Mouse (Mus musculus): ENCODE measurements around the gene Slc22a23. TPM values are rescaled to one million over a fixed set of nuclear protein-coding genes. Genes with fewer than 3 reads are reported as not detected.
A peak's percentile ranks its signal among the peaks of the same experiment; 100 is the strongest.

The Slc22a23 gene
- polyA plus RNA-seq, 1 experiment from 2014 or later, result 5.5 TPM

DNA sequence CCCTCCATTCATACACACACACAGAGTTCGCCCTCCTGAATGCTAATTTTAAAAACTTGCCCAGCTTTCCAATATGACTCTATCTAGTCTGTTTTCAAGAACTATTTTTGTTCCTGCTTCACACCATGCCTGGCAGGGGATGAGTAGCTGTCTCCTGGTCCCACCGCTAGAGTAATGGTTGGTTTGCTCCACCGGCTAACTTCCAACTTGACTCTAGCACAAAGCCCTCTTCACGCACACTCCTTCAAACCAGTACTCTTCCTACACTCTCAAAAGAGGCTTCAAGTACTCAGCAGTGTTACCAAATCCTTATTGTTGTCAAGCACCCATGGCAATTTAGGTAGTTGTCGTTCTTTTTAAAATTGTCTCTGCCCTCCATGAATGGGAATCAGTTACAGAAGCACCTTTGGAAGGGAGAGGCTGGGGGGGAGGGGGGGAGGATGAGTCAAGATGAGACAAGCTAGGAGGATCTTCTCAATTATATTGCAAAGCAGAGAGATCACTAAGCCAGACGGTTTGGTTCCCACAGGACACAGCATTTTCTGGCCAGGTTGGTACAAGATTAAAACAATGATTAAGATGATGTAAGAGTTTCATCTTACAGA is 2.6 kb downstream of the Slc22a23 start:
- Histone ChIP-seq H3K27ac (replicated peaks) (peak overlapping the region; percentile 0; the same call in 1 of the 2 replicates), H3K4me1 (peaks cover 48% of the 10 kb centered on the region), H3K9ac (peak overlapping the region; percentile 95), H3K9me3 (no peaks in the 10 kb centered on the region), H3K36me3 (no peaks in the 10 kb centered on the region), H3K4me2 (peak overlapping the region; percentile 99), H3K4me3 (peak overlapping the region; percentile 85), H3K27me3 (replicated peaks) (peaks cover 18% of the 10 kb centered on the region; the same call in 1 of the 2 replicates)
- ATAC-seq (ENCODE audit: extremely low read depth, insufficient number of reproducible peaks, low FRiP score, low TSS enrichment), result no peak
- 62% methylated on average over 6 of the region's 6 CpGs for WGBS

- no peak overlapping the region for H3K27ac ChIP-seq (replicated peaks)
- peak overlapping the region; percentile 39 for H3K4me2 ChIP-seq
- H3K4me3 ChIP-seq, result no peak overlapping the region
- H3K9ac ChIP-seq, result no peak overlapping the region
- no peak for ATAC-seq (ENCODE audit: extremely low read depth, insufficient number of reproducible peaks, low FRiP score, low TSS enrichment)
- peaks cover 4% of the 10 kb centered on the region; the same call in 1 of the 2 replicates for H3K27me3 ChIP-seq (replicated peaks)
- H3K9me3 ChIP-seq, result no peaks in the 10 kb centered on the region
- no peaks in the 10 kb centered on the region for H3K36me3 ChIP-seq
- WGBS, result 85% methylated on average over 1 of the region's 1 CpGs
- peaks cover 32% of the 10 kb centered on the region for H3K4me1 ChIP-seq
Measured at GRCm38 (mm10) chr13:34336895-34337294, 8.1 kb downstream of the Slc22a23 start.

- Histone ChIP-seq H3K4me3 (no peak overlapping the region), H3K4me1 (peaks cover 44% of the 10 kb centered on the region), H3K9me3 (no peaks in the 10 kb centered on the region), H3K9ac (no peak overlapping the region), H3K36me3 (no peaks in the 10 kb centered on the region), H3K4me2 (peak overlapping the region; percentile 39), H3K27me3 (replicated peaks) (no peaks in the 10 kb centered on the region), H3K27ac (replicated peaks) (no peak overlapping the region; the same call in 1 of the 2 replicates)
- ATAC-seq (ENCODE audit: extremely low read depth, insufficient number of reproducible peaks, low FRiP score, low TSS enrichment), result no peak
- 75% methylated on average over 2 of the region's 2 CpGs for WGBS
Measured at GRCm38 (mm10) chr13:34334847-34335246, 10.1 kb downstream of the Slc22a23 start.

DNA sequence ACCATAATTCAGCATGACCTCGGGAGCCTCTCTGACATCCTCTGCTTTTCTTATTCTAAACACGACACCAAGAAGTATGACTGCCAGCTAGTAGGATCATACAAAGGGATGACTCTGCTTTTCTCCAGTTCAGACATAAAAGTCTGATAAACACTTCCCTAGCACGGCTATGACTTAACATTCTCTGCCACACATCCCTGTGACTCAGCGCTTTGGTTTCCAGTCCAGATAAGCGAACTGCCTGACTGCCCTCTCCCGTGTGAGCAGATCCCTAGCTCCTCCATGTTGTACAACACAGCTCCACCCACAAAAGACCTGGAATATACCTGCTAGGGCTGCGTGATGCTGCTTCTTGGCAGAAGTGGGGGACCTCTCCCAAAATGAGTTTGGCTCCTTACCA is 12.2 kb downstream of the Slc22a23 start:
- 8% methylated on average over 7 of the region's 7 CpGs for WGBS
- no peaks in the 10 kb centered on the region for H3K27me3 ChIP-seq (replicated peaks)
- peak; percentile 80 for ATAC-seq (ENCODE audit: extremely low read depth, insufficient number of reproducible peaks, low FRiP score, low TSS enrichment)
- peak overlapping the region; percentile 56 for H3K4me2 ChIP-seq
- H3K4me1 ChIP-seq, result peaks cover 46% of the 10 kb centered on the region
- H3K27ac ChIP-seq (replicated peaks), result peak overlapping the region; percentile 61
- 0 out of 2 replicates have a peak overlapping the region, but pooled peaks have one; percentile 6 for H3K4me3 ChIP-seq
- H3K9me3 ChIP-seq, result no peaks in the 10 kb centered on the region
- no peak overlapping the region for H3K9ac ChIP-seq
- no peaks in the 10 kb centered on the region for H3K36me3 ChIP-seq

GRCm38 (mm10) chr13:34331399-34332186 is 13.4 kb downstream of the Slc22a23 start:
- peaks cover 47% of the 10 kb centered on the region for H3K4me1 ChIP-seq
- H3K4me3 ChIP-seq, result 0 out of 2 replicates have a peak overlapping the region, but pooled peaks have one; percentile 8
- 0 out of 2 replicates have a peak overlapping the region, but pooled peaks have one; percentile 1 for H3K9ac ChIP-seq
- no peaks in the 10 kb centered on the region for H3K9me3 ChIP-seq
- H3K27me3 ChIP-seq (replicated peaks), result no peaks in the 10 kb centered on the region
- no peak for ATAC-seq (ENCODE audit: extremely low read depth, insufficient number of reproducible peaks, low FRiP score, low TSS enrichment)
- peak overlapping the region; percentile 61 for H3K27ac ChIP-seq (replicated peaks)
- WGBS, result 82% methylated on average over 7 of the region's 7 CpGs
- H3K4me2 ChIP-seq, result peak overlapping the region; percentile 56
- H3K36me3 ChIP-seq, result no peaks in the 10 kb centered on the region

DNA sequence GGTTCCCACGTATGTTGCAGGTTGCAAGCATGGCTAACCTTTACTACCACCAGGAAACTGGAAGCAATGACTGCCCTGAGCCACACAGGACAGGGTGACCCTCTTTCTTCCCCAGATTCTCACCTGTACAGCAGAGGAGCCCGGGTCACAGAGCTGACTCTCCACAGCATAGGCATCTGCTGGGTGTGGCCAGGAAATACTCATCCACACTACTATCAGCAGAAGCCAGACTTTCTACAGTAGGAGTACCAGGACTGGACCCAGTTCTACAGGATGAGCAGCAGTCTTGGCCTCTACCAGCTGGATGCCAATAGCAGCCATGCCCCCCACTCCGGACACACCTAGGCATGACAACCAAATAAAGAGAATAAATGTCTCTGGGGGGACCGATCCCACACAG is 15.4 kb downstream of the Slc22a23 start:
- Histone ChIP-seq H3K36me3 (no peaks in the 10 kb centered on the region), H3K9me3 (no peaks in the 10 kb centered on the region), H3K9ac (no peak overlapping the region), H3K4me1 (peaks cover 44% of the 10 kb centered on the region), H3K4me3 (no peak overlapping the region), H3K27me3 (replicated peaks) (no peaks in the 10 kb centered on the region), H3K27ac (replicated peaks) (no peak overlapping the region; the same call in 1 of the 2 replicates), H3K4me2 (peak overlapping the region; percentile 56; the same call in 1 of the 2 replicates)
- ATAC-seq (ENCODE audit: extremely low read depth, insufficient number of reproducible peaks, low FRiP score, low TSS enrichment), result peak; percentile 34; the same call in 1 of the 2 replicates
- WGBS, result 88% methylated on average over 4 of the region's 4 CpGs

- Histone ChIP-seq H3K9me3 (no peaks in the 10 kb centered on the region), H3K4me3 (no peak overlapping the region), H3K27ac (replicated peaks) (no peak overlapping the region), H3K9ac (no peak overlapping the region), H3K27me3 (replicated peaks) (no peaks in the 10 kb centered on the region), H3K4me1 (peaks cover 31% of the 10 kb centered on the region), H3K36me3 (no peaks in the 10 kb centered on the region), H3K4me2 (no peak overlapping the region)
- no peak for ATAC-seq (ENCODE audit: extremely low read depth, insufficient number of reproducible peaks, low FRiP score, low TSS enrichment)
- 88% methylated on average over 1 of the region's 1 CpGs for WGBS
Measured at GRCm38 (mm10) chr13:34326992-34327391, 18.0 kb downstream of the Slc22a23 start.

- H3K4me3 ChIP-seq, result no peak overlapping the region
- H3K4me2 ChIP-seq, result no peak overlapping the region
- no peak for ATAC-seq (ENCODE audit: extremely low read depth, insufficient number of reproducible peaks, low FRiP score, low TSS enrichment)
- H3K9ac ChIP-seq, result no peak overlapping the region
- H3K36me3 ChIP-seq, result no peaks in the 10 kb centered on the region
- peaks cover 8% of the 10 kb centered on the region; the same call in 1 of the 2 replicates for H3K4me1 ChIP-seq
- WGBS, result 84% methylated on average over 2 of the region's 2 CpGs
- no peaks in the 10 kb centered on the region for H3K9me3 ChIP-seq
- no peak overlapping the region for H3K27ac ChIP-seq (replicated peaks)
- H3K27me3 ChIP-seq (replicated peaks), result no peaks in the 10 kb centered on the region
Measured at GRCm38 (mm10) chr13:34323361-34323760, 21.6 kb downstream of the Slc22a23 start.

DNA sequence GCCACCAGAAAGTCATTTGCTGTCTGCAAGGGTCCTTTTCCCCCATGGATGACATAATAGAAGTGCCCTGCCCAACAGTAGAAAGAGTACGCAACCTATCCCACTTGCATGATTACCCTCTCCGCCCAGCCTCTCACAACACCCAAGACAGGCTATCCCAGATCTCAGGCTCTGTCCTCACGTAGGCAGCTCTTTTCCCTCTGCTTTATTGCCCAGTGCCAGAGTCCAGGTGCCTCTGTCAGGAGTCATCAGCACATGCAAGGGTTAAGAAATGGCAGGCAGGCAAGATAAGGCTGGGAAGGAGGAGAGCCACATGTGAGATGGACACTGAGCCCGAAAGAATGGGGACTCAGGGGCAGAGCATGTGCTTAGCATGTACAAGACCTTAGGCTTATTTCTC is 24.5 kb downstream of the Slc22a23 start:
- ATAC-seq (ENCODE audit: extremely low read depth, insufficient number of reproducible peaks, low FRiP score, low TSS enrichment), result no peak

DNA sequence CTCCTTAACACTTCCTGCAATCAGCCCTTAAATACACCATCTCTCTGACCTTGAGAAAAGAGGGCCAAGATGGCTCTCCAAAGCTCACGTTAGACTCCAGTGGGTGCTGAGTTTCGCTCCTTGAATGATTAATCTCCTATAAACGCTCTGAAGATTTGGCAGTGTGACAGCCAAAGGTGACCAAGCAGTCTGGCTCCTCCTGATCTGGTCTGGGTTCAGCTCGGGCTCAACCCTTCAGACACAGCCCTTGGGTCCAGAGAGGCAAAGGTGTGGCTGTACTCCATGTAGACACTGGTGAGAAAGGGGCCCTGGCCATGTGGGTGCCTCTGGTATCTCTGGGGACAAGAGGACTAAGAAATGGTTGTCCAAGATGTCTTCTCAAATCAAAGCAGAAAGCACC is 27.9 kb downstream of the Slc22a23 start:
- H3K27me3 ChIP-seq (replicated peaks), result no peaks in the 10 kb centered on the region
- H3K36me3 ChIP-seq, result no peaks in the 10 kb centered on the region
- no peak overlapping the region for H3K27ac ChIP-seq (replicated peaks)
- no peak overlapping the region for H3K4me3 ChIP-seq
- H3K4me1 ChIP-seq, result peaks cover 19% of the 10 kb centered on the region
- no peak for ATAC-seq (ENCODE audit: extremely low read depth, insufficient number of reproducible peaks, low FRiP score, low TSS enrichment)
- WGBS, result 74% methylated on average over 4 of the region's 4 CpGs
- no peak overlapping the region for H3K4me2 ChIP-seq
- H3K9ac ChIP-seq, result no peak overlapping the region
- no peaks in the 10 kb centered on the region for H3K9me3 ChIP-seq

More for the DNA sequence above, 24.5 kb downstream of the Slc22a23 start:
- Histone ChIP-seq H3K9ac (no peak overlapping the region), H3K27ac (replicated peaks) (no peak overlapping the region), H3K27me3 (replicated peaks) (no peaks in the 10 kb centered on the region), H3K36me3 (no peaks in the 10 kb centered on the region), H3K4me1 (peaks cover 11% of the 10 kb centered on the region), H3K9me3 (no peaks in the 10 kb centered on the region), H3K4me2 (no peak overlapping the region), H3K4me3 (no peak overlapping the region)
- WGBS, result 74% methylated on average over 4 of the region's 4 CpGs

GRCm38 (mm10) chr13:34316511-34316910 is 28.5 kb downstream of the Slc22a23 start:
- H3K27ac ChIP-seq (replicated peaks), result no peak overlapping the region
- WGBS, result 81% methylated on average over 6 of the region's 6 CpGs

More at GRCm38 (mm10) chr13:34316511-34316910, 28.5 kb downstream of the Slc22a23 start:
- Histone ChIP-seq H3K27me3 (replicated peaks) (no peaks in the 10 kb centered on the region), H3K4me1 (peaks cover 19% of the 10 kb centered on the region), H3K9ac (no peak overlapping the region), H3K4me3 (no peak overlapping the region), H3K9me3 (no peaks in the 10 kb centered on the region), H3K36me3 (no peaks in the 10 kb centered on the region), H3K4me2 (no peak overlapping the region)
- ATAC-seq (ENCODE audit: extremely low read depth, insufficient number of reproducible peaks, low FRiP score, low TSS enrichment), result no peak
